Mouse (Mus musculus) midbrain, embryonic 14.5 days (tissue): ENCODE data around the gene Tmem82. TPM values are rescaled to one million over a fixed set of nuclear protein-coding genes. Genes with fewer than 3 reads are reported as not detected.
A peak's percentile ranks its signal among the peaks of the same experiment; 100 is the strongest.

ENCODE experiments used
- ATAC-seq: fragments of 200-750 bp; cut with Nextera tagmentation; 2 replicates; pipeline ENCODE4 v1.8.0; 2017; ENCODE audit warnings: moderate number of reproducible peaks, moderate library complexity; ENCODE audit not compliant: low FRiP score, low TSS enrichment
- DNase-seq: peaks from one replicate; pipeline ENCODE4 v3.0.0-alpha.2; 2015
- H3K27ac ChIP-seq: fragments of 300-500 bp; sonication (generic); replicated peaks from 2 replicates; pipeline ENCODE4 v1.5.1; 2014; ENCODE audit warnings: mild to moderate bottlenecking, low read depth, low read length, moderate library complexity
- H3K27me3 ChIP-seq: fragments of 300-500 bp; sonication (generic); 2 replicates; pipeline ENCODE4 v1.6.1; 2014; ENCODE audit warnings: low read length, control low read depth, mixed read lengths; ENCODE audit not compliant: control insufficient read depth, insufficient read depth
- H3K36me3 ChIP-seq: fragments of 300-500 bp; sonication (generic); 2 replicates; pipeline ENCODE4 v1.6.1; 2014; ENCODE audit warnings: low read length, control low read depth; ENCODE audit not compliant: control insufficient read depth, insufficient read depth
- H3K4me1 ChIP-seq: fragments of 300-500 bp; sonication (generic); 2 replicates; pipeline ENCODE4 v1.6.1; 2014; ENCODE audit warnings: mild to moderate bottlenecking, antibody characterized with exemption, low read length, control low read depth; ENCODE audit not compliant: control insufficient read depth, insufficient read depth
- H3K4me2 ChIP-seq: fragments of 300-500 bp; sonication (generic); 2 replicates; pipeline ENCODE4 v1.6.1; 2014; ENCODE audit warnings: mild to moderate bottlenecking, low read length, moderate library complexity
- H3K4me3 ChIP-seq: fragments of 300-500 bp; sonication (generic); replicated peaks from 2 replicates; pipeline ENCODE4 v1.5.1; 2014; ENCODE audit warnings: low read depth, low read length
- H3K9ac ChIP-seq: fragments of 300-500 bp; sonication (generic); replicated peaks from 2 replicates; pipeline ENCODE4 v1.6.1; 2014; ENCODE audit warnings: mild to moderate bottlenecking, low read length, moderate library complexity
- H3K9me3 ChIP-seq: fragments of 300-500 bp; sonication (generic); 2 replicates; pipeline ENCODE4 v1.6.1; 2016; ENCODE audit warnings: low read length, control low read depth, mixed read lengths; ENCODE audit not compliant: control insufficient read depth
- WGBS: fragments of 180-500 bp; shearing (Covaris S2); extraction: QIAGEN DNeasy Blood & Tissue Kit; methylation state at CpG from one replicate; pipeline ENCODE4 v1.1.7; 2014; 5-methylcytosine and 5-hydroxymethylcytosine counted together
- polyA plus RNA-seq: library from polyadenylated mRNA; unstranded; fragments of >200 nt; fragmentation: Nextera tagmentation; extraction: Ambion mirVana; gene quantifications from 2 replicates; pipeline ENCODE4 v1.2.1, GENCODE M21; 2014

The Tmem82 gene
- polyA plus RNA-seq, 1 experiment from 2014 or later: 0.16 TPM

DNA sequence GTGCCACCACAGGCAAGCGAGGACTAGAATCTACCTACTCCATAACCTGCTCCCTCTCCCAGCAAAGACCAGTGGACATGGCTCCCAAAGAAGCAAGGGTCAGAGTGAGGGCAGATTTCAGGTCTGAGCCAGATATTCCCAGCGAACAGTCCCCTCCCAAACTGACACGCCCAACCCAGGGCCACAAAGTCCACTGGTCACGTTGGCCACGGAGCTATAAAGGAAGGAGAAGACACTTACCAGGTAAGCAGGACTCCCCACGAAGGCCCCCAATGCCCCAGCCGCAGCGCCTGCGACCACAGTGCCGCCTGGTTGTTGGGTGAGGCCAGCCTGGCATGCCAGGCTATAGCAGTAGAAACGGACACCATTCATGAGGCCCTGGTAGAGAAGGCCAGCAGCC lies 4.6 kb upstream of the Tmem82 start:
- Histone ChIP-seq H3K4me1 (no peaks in the 10 kb centered on the region), H3K9ac (no peak overlapping the region), H3K4me3 (no peak overlapping the region), H3K27me3 (no peaks in the 10 kb centered on the region), H3K4me2 (no peak overlapping the region), H3K36me3 (peaks cover 21% of the 10 kb centered on the region), H3K27ac (no peak overlapping the region), H3K9me3 (no peaks in the 10 kb centered on the region)
- 93% methylated on average over 11 of the region's 11 CpGs for WGBS
- ATAC-seq (no peak), DNase-seq (no peak)

- H3K36me3 ChIP-seq: peaks cover 17% of the 10 kb centered on the region
- no peak overlapping the region for H3K27ac ChIP-seq
- H3K27me3 ChIP-seq: no peaks in the 10 kb centered on the region
- H3K4me2 ChIP-seq: no peak overlapping the region
- no peak overlapping the region for H3K9ac ChIP-seq
- 86% methylated on average over 5 of the region's 5 CpGs for WGBS
- DNase-seq: no peak
- no peak for ATAC-seq
- H3K4me3 ChIP-seq: no peak overlapping the region
- peaks cover 4% of the 10 kb centered on the region; the same call in 1 of the 2 replicates for H3K4me1 ChIP-seq
- H3K9me3 ChIP-seq: no peaks in the 10 kb centered on the region
Observed at GRCm38 (mm10) chr4:141622580-141622979, 4.1 kb upstream of the Tmem82 start.

GRCm38 (mm10) chr4:141622091-141622490 lies 3.7 kb upstream of the Tmem82 start:
- H3K9ac ChIP-seq: no peak overlapping the region
- no peak overlapping the region for H3K4me3 ChIP-seq
- no peak overlapping the region for H3K4me2 ChIP-seq
- no peaks in the 10 kb centered on the region for H3K9me3 ChIP-seq
- DNase-seq: no peak
- H3K27me3 ChIP-seq: no peaks in the 10 kb centered on the region
- H3K4me1 ChIP-seq: peaks cover 5% of the 10 kb centered on the region; the same call in 1 of the 2 replicates
- 84% methylated on average over 8 of the region's 8 CpGs for WGBS
- peaks cover 13% of the 10 kb centered on the region for H3K36me3 ChIP-seq
- ATAC-seq: no peak
- H3K27ac ChIP-seq: no peak overlapping the region

DNA sequence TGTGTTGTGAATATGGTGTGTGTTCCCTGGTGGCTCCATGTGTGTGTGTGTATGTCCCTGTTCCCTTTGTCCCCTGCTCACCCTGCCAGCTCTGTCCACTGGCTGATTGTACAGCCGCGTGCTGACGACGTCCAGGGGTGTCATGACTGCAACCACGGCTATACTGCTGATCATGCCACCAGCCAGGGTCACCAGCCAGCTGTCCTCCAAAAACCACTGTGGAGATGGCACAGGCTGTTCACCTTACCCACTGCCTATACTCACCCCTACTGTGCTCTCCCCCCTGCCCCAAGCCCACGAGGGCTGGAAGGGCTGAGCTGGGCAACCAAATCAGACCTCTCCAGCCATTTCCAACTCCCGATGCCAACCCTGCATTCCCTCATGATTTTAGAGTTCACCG lies 2.9 kb upstream of the Tmem82 start:
- no peak overlapping the region for H3K9ac ChIP-seq
- no peak overlapping the region for H3K4me2 ChIP-seq
- peaks cover 7% of the 10 kb centered on the region for H3K36me3 ChIP-seq
- DNase-seq (no peak), ATAC-seq (no peak)
- no peak overlapping the region for H3K27ac ChIP-seq
- no peaks in the 10 kb centered on the region for H3K9me3 ChIP-seq
- H3K27me3 ChIP-seq: no peaks in the 10 kb centered on the region
- WGBS: 82% methylated on average over 8 of the region's 8 CpGs
- H3K4me3 ChIP-seq: no peak overlapping the region
- H3K4me1 ChIP-seq: peaks cover 5% of the 10 kb centered on the region; the same call in 1 of the 2 replicates

GRCm38 (mm10) chr4:141619299-141619883 lies 958 bp upstream of the Tmem82 start:
- Histone ChIP-seq H3K4me1 (peaks cover 5% of the 10 kb centered on the region; the same call in 1 of the 2 replicates), H3K27ac (no peak overlapping the region), H3K9ac (no peak overlapping the region), H3K36me3 (no peaks in the 10 kb centered on the region), H3K4me2 (no peak overlapping the region), H3K4me3 (no peak overlapping the region), H3K9me3 (no peaks in the 10 kb centered on the region), H3K27me3 (no peaks in the 10 kb centered on the region)
- WGBS: 78% methylated on average over 9 of the region's 9 CpGs
- no peak for ATAC-seq
- no peak for DNase-seq

- Histone ChIP-seq H3K36me3 (no peaks in the 10 kb centered on the region), H3K9ac (no peak overlapping the region), H3K4me2 (peak overlapping the region; percentile 35), H3K4me3 (no peak overlapping the region), H3K4me1 (peaks cover 5% of the 10 kb centered on the region; the same call in 1 of the 2 replicates), H3K27me3 (no peaks in the 10 kb centered on the region), H3K27ac (no peak overlapping the region), H3K9me3 (no peaks in the 10 kb centered on the region)
- WGBS: 15% methylated on average over 20 of the region's 22 CpGs
- no peak for ATAC-seq
- peak; percentile 19 for DNase-seq
Observed at GRCm38 (mm10) chr4:141617863-141618564, 419 bp downstream of the Tmem82 start.

DNA sequence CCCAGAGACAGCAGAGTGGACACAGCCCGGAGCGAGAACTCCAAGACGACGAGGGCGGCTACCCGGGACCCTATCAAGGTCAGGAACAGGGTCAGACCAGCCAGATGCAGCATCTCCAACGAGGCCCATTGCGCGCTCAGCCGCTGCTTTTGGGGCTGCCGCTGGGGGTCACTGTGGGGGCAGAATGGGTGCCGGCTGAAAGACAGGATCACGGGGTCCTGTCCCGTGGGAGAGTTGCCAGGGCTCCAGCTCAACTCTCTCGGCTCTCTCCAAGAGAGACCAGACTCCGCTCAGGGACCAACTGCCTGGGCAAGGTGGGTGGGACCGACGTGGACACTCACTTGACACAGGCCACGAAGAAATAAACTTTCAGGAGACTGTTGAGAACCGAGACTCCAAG lies 1.1 kb downstream of the Tmem82 start:
- H3K4me2 ChIP-seq: peak overlapping the region; percentile 35
- WGBS: 5% methylated on average over 20 of the region's 20 CpGs
- peaks cover 5% of the 10 kb centered on the region; the same call in 1 of the 2 replicates for H3K4me1 ChIP-seq
- H3K4me3 ChIP-seq: no peak overlapping the region
- no peaks in the 10 kb centered on the region for H3K36me3 ChIP-seq
- no peak for ATAC-seq
- H3K9ac ChIP-seq: no peak overlapping the region
- no peaks in the 10 kb centered on the region for H3K27me3 ChIP-seq
- peak; percentile 67 for DNase-seq
- H3K9me3 ChIP-seq: no peaks in the 10 kb centered on the region
- H3K27ac ChIP-seq: no peak overlapping the region

DNA sequence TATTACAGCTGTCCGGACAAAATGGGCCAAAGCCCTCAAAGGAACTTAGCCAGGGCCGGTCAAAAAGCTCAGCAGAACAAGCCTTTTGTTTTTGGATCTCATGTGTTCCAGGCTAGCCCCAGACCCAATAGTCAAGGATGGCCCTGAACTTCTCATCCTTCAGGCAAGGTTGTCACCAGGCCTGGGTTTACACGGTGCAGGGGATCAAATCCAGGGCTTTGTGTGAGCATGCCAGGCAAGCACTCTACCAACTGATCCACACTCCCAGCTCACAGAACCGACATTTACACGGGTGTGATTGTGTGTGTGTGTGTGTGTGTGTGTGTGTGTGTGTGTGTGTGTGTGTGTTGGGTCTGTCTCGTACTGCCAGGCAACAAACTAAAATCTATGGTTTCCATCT lies 1.6 kb downstream of the Tmem82 start:
- 77% methylated on average over 6 of the region's 6 CpGs for WGBS
- H3K9ac ChIP-seq: no peak overlapping the region

DNA sequence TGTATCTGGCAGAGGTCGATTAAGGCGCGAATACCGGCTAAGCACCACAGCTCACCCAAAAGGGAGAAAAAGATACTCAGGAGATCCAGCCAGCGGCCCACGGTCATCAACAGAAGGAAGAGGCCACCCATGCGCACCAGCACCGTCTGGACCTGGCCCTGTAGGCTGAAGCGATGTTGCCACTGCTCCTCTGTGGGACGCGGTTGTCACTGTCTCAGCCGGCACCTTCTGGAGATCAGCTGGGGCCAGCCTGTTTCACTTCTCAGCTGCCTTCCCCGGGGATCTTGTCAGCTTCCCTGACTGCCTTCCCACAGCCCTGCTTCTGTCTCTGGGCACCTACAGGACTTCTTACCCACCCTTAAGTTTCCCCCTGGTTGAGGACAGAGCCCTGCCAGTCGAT lies 3.5 kb downstream of the Tmem82 start:
- no peaks in the 10 kb centered on the region for H3K27me3 ChIP-seq
- no peak for ATAC-seq
- no peak overlapping the region for H3K4me2 ChIP-seq
- WGBS: 83% methylated on average over 14 of the region's 14 CpGs
- no peaks in the 10 kb centered on the region for H3K9me3 ChIP-seq
- no peak overlapping the region for H3K9ac ChIP-seq
- no peaks in the 10 kb centered on the region for H3K36me3 ChIP-seq
- H3K4me1 ChIP-seq: peaks cover 5% of the 10 kb centered on the region; the same call in 1 of the 2 replicates
- H3K4me3 ChIP-seq: no peak overlapping the region
- no peak for DNase-seq
- no peak overlapping the region for H3K27ac ChIP-seq

More for the DNA sequence above, 1.6 kb downstream of the Tmem82 start:
- no peak overlapping the region for H3K4me3 ChIP-seq
- no peak overlapping the region for H3K4me2 ChIP-seq
- ATAC-seq (no peak), DNase-seq (no peak)
- H3K27ac ChIP-seq: no peak overlapping the region
- H3K4me1 ChIP-seq: peaks cover 5% of the 10 kb centered on the region; the same call in 1 of the 2 replicates
- no peaks in the 10 kb centered on the region for H3K27me3 ChIP-seq
- H3K9me3 ChIP-seq: no peaks in the 10 kb centered on the region
- no peaks in the 10 kb centered on the region for H3K36me3 ChIP-seq
